Mouse (Mus musculus) lung, embryonic 16.5 days (tissue): Measurements from ENCODE around the gene Zkscan4. TPM values are rescaled to one million over a fixed set of nuclear protein-coding genes. Genes with fewer than 3 reads are reported as not detected.
A peak's percentile ranks its signal among the peaks of the same experiment; 100 is the strongest.
"Not testable (repeated sequence)": the region's sequence is repeated elsewhere in the genome, so short reads cannot be mapped to it uniquely, and the experiment has no call there.

Experiments used
- ATAC-seq: fragments of 200-750 bp; cut with Nextera tagmentation; 2 replicates; pipeline ENCODE4 v1.8.0; 2017; ENCODE audit warnings: low read depth, mild to moderate bottlenecking, moderate library complexity
- H3K27ac ChIP-seq: fragments of 300-500 bp; sonication (generic); 2 replicates; pipeline ENCODE4 v1.5.1; 2014; ENCODE audit warnings: mild to moderate bottlenecking, control low read depth, low read length
- H3K27me3 ChIP-seq: fragments of 300-500 bp; sonication (generic); 2 replicates; pipeline ENCODE4 v1.6.1; 2014; ENCODE audit warnings: low read depth, low read length, mixed read lengths; ENCODE audit not compliant: control insufficient read depth, insufficient read depth
- H3K36me3 ChIP-seq: fragments of 300-500 bp; sonication (generic); 2 replicates; pipeline ENCODE4 v1.6.1; 2014; ENCODE audit warnings: low read length; ENCODE audit not compliant: control insufficient read depth, insufficient read depth
- H3K4me1 ChIP-seq: fragments of 300-500 bp; sonication (generic); replicated peaks from 2 replicates; pipeline ENCODE4 v1.6.1; 2014; ENCODE audit warnings: low read length, mixed read lengths; ENCODE audit not compliant: control insufficient read depth, insufficient read depth
- H3K4me2 ChIP-seq: fragments of 300-500 bp; sonication (generic); 2 replicates; pipeline ENCODE4 v1.6.1; 2014; ENCODE audit warnings: low read depth, low read length, control low read depth
- H3K4me3 ChIP-seq: fragments of 300-500 bp; sonication (generic); 2 replicates; pipeline ENCODE4 v1.5.1; 2014; ENCODE audit warnings: mild to moderate bottlenecking, low read length, control low read depth
- H3K9ac ChIP-seq: fragments of 300-500 bp; sonication (generic); 2 replicates; pipeline ENCODE4 v1.6.1; 2014; ENCODE audit warnings: low read length, control low read depth
- H3K9me3 ChIP-seq: fragments of 300-500 bp; sonication (generic); 2 replicates; pipeline ENCODE4 v1.6.1; 2016; ENCODE audit warnings: low read length; ENCODE audit not compliant: control insufficient read depth
- WGBS: fragments of 180-500 bp; shearing (Covaris S2); extraction: QIAGEN DNeasy Blood & Tissue Kit; methylation state at CpG from one replicate; pipeline ENCODE4 v1.1.7; 2014; 5-methylcytosine and 5-hydroxymethylcytosine counted together
- polyA plus RNA-seq: library from polyadenylated mRNA; unstranded; fragments of >200 nt; fragmentation: Nextera tagmentation; extraction: Ambion mirVana; gene quantifications from 2 replicates; pipeline ENCODE4 v1.2.1, GENCODE M21; 2015

Gene Zkscan4
- polyA plus RNA-seq, 1 experiment from 2014 or later: 2.8 TPM

DNA sequence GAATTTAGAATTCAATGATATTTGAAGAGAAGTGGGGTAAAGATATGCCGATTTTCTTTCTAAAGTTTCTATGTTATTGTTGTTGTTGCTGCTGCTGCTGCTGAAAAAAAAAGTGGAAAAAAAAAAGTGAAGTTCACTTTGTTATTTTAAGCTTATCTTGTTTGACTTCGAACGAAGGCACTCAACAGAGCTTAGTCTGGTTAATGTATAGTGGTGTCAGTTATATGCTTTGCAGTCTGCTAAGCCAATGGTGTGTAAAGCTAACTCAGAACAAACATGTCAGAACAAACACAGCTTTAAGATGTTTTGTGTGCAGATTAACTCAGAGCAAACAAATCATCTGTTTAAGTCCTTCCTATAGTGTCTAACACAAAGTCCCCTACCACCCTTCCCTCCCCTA, 24.6 kb upstream of the Zkscan4 start:
- Histone ChIP-seq H3K27ac (peak overlapping the region; percentile 27; the same call in 1 of the 2 replicates), H3K4me3 (no peak overlapping the region)

DNA sequence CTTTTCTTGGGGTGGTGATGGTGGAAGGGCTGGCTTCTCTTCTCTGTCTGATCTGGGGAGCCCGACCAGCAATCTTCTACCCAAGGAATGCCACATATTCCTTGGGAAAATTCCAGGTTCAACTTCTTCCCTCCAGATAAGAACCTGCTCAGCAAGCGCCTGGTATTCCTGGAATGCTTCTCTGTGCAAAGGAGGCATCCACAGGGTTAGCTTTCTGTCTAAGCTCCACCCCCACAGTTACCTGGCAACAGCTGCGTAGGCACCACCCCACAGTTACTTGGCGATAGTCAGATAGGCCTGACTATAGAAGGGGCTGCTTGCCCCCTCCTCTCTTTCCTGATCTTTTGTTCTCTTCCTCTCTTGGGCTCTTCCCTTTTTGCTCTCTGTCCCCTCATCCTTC, 22.4 kb upstream of the Zkscan4 start:
- H3K4me3 ChIP-seq: no peak overlapping the region
- peak; percentile 90 for ATAC-seq
- H3K4me1 ChIP-seq: peaks cover 10% of the 10 kb centered on the region
- peak overlapping the region; percentile 70 for H3K27ac ChIP-seq
- H3K9ac ChIP-seq: no peak overlapping the region
- no peaks in the 10 kb centered on the region for H3K36me3 ChIP-seq
- H3K4me2 ChIP-seq: no peak overlapping the region
- no peaks in the 10 kb centered on the region for H3K9me3 ChIP-seq
- H3K27me3 ChIP-seq: no peaks in the 10 kb centered on the region
- 6% methylated on average over 4 of the region's 4 CpGs for WGBS

More for the DNA sequence above, 24.6 kb upstream of the Zkscan4 start:
- H3K36me3 ChIP-seq: peaks cover 3% of the 10 kb centered on the region
- no peaks in the 10 kb centered on the region for H3K9me3 ChIP-seq
- H3K27me3 ChIP-seq: no peaks in the 10 kb centered on the region
- H3K4me2 ChIP-seq: peak overlapping the region; percentile 87; the same call in 1 of the 2 replicates
- peaks cover 10% of the 10 kb centered on the region for H3K4me1 ChIP-seq
- ATAC-seq: no peak
- H3K9ac ChIP-seq: no peak overlapping the region
- WGBS: 49% methylated on average over 3 of the region's 3 CpGs

DNA sequence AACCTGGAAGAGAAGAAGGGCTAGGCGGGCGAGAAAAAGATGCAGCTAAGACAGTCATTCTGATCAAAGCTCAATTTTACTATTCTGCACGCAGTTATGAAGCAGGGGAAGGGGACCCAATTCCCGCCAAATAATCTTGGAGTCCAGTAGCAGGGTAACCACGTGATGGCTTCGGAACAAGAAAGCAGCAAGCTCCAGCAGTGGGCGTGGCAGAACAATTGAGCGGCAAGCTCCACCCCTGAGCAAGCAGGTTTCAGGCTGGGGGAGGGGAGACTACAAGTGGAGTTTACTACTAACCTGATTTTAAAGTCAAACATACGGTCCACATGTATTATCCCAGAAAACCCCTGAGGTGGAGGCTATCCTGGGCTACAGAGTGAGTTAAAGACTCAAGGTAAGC, 16.2 kb upstream of the Zkscan4 start:
- H3K4me1 ChIP-seq, H3K4me3 ChIP-seq, H3K36me3 ChIP-seq, ATAC-seq, H3K9me3 ChIP-seq, H3K4me2 ChIP-seq, H3K27me3 ChIP-seq, H3K9ac ChIP-seq, H3K27ac ChIP-seq: not testable (repeated sequence)
- 49% methylated on average over 9 of the region's 9 CpGs for WGBS

DNA sequence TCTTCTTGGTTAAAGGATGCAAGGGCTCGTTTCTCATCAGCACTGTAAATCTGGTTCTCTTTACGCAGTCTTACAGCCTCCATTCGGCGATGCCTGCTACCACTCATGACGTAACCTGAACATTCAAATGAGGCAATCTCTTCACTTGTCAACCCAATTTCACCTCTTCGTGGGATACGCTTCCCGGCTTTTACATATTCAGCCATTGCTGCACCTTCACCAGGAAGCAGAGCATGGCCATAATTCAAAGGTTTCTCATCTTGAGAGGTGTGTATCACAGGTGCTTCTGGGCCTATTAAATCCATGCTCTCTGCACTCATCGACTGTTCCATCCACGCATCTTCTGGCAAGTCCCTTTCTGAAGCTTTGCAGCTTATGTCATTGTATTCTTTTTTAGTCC, 11.4 kb upstream of the Zkscan4 start:
- ATAC-seq: no peak

DNA sequence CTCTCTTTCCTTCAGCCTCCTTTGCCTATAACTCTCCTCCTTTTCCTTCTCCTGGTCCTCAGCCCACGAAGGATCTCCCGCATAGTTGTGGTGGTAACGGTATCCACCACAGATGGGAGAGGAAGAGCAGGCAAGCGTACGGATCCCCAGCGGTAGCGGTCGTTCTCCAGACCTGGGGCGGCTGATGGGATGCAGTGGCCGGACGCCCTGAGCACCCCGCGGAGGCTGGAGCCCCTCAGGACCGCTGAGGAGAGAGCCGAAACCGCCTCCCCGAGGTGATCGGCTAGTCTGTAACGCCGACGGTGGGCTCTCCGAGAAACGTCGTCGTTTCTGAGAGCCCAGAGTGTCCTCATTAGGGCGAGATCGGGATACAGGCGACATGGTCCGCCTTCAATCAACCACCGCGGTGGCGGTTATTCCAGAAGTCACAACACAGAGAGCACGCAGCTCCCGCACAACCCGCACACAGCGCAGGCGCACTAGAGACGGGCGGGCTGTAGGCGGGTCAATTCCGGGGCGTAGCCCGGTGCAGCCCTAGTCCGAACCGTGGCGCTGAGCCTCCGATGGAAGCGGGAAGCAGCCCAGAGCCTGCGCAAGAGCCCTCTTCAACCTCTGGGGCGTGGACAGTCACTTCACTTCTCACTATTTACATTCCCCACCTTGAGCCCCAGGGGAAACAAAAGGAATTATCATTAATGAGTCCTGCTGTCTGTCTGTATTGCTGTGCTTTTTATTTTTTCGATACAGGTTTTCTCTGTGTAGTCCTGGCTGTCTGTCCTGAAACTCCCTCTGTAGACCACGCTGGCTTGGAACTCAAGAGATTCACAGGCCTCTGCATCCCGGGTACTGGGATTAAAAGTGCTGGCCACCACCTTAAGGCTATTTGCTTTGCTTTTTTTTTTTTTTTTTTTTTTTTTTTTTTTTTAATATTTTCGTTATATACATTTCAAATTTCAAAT, 10.4 kb upstream of the Zkscan4 start, which contains the start of gene Nkapl:
TSS of gene Nkapl (minus strand) at position 449 of the 959 bp plus-strand sequence.
- Histone ChIP-seq H3K36me3 (no peaks in the 10 kb centered on the region), H3K4me1 (no peaks in the 10 kb centered on the region), H3K27me3 (peaks cover 3% of the 10 kb centered on the region; the same call in 1 of the 2 replicates), H3K4me3 (peak within 1 kb of the TSS; percentile 67), H3K27ac (peak within 1 kb of the TSS; percentile 70), H3K4me2 (peak within 1 kb of the TSS; percentile 97), H3K9ac (peak within 1 kb of the TSS; percentile 82), H3K9me3 (peaks cover 4% of the 10 kb centered on the region; the same call in 1 of the 2 replicates)
- ATAC-seq: peak; percentile 99
- under 1% methylated on average over 49 of the region's 54 CpGs for WGBS

More for the DNA sequence above, 11.4 kb upstream of the Zkscan4 start:
- Histone ChIP-seq H3K4me1 (no peaks in the 10 kb centered on the region), H3K27me3 (peaks cover 3% of the 10 kb centered on the region; the same call in 1 of the 2 replicates), H3K36me3 (no peaks in the 10 kb centered on the region), H3K4me3 (no peak overlapping the region), H3K9ac (no peak overlapping the region), H3K27ac (no peak overlapping the region), H3K9me3 (peaks cover 4% of the 10 kb centered on the region; the same call in 1 of the 2 replicates), H3K4me2 (no peak overlapping the region)
- WGBS: 88% methylated on average over 10 of the region's 10 CpGs

DNA sequence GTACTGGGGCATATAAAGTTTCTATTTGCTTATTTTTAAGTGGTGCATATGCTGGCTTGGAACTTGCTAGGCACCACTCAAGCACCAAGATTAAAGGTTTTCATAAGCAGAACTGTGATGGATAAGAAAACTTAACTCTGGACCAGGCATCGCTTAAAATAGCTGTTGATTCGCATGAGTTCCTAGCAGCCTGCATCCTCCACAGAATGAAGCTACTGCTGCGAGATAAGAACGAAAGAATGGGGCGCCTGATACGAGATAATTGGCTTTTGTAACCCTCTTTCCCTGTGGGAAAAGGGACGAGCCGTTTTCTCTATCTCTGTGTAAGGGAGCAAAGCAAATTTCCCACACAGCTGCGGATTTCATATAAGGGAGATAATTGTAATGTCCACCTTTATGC, 9.6 kb upstream of the Zkscan4 start:
- Histone ChIP-seq H3K4me1 (no peaks in the 10 kb centered on the region), H3K27ac (no peak overlapping the region), H3K4me3 (peak overlapping the region; percentile 2), H3K36me3 (no peaks in the 10 kb centered on the region), H3K9ac (no peak overlapping the region), H3K4me2 (peak overlapping the region; percentile 97), H3K27me3 (peaks cover 3% of the 10 kb centered on the region; the same call in 1 of the 2 replicates), H3K9me3 (peaks cover 4% of the 10 kb centered on the region; the same call in 1 of the 2 replicates)
- peak; percentile 36; the same call in 1 of the 2 replicates for ATAC-seq
- WGBS: 22% methylated on average over 9 of the region's 9 CpGs

DNA sequence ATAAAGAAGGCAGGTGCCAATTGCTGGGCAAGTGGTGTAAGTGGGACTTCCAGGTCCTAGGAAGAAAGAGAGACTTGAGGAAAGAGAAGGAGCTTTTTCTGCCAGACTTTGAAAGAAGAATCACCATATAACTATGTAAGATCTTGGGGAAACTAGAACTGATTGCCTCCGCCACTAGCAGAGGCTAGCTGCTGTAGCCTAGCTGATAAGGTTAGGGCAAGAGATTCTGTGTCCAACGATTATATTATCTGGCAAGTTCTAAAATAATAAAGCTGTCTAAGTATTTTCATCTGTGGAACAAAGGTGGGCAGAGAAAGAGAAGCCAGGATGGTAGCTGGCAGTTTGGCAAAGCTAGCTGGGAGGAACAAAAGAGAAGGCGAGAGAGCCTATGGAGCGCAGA, 6.3 kb upstream of the Zkscan4 start:
- Histone ChIP-seq H3K27ac (no peak overlapping the region), H3K4me2 (no peak overlapping the region), H3K4me3 (no peak overlapping the region), H3K36me3 (no peaks in the 10 kb centered on the region), H3K9me3 (peaks cover 1% of the 10 kb centered on the region; the same call in 1 of the 2 replicates), H3K9ac (no peak overlapping the region), H3K4me1 (no peaks in the 10 kb centered on the region), H3K27me3 (peaks cover 3% of the 10 kb centered on the region; the same call in 1 of the 2 replicates)
- ATAC-seq: no peak
- 39% methylated on average over 4 of the region's 4 CpGs for WGBS

DNA sequence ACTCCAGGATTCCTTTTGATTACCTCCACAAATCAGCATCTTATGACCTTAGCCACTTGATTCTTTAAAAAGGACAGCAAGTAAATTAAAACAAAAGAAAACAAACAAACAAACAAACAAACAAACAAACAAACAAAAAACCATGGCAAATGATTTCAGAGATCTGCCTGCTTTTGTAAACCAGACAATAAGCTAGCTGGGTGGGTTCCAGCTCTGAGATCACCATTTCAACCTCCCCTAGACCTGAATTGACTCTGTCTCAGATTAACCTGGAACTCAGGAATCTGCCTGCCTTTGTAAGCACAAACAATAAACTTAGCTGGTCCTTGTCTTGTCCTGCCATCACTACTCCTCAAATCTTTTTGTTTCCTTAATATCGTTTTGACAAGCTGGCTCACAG, 8.2 kb downstream of the Zkscan4 start:
- H3K9ac ChIP-seq: no peak overlapping the region
- WGBS: 97% methylated on average over 1 of the region's 1 CpGs
- no peaks in the 10 kb centered on the region; the same call in 1 of the 2 replicates for H3K9me3 ChIP-seq
- H3K4me1 ChIP-seq: no peaks in the 10 kb centered on the region
- peaks cover 3% of the 10 kb centered on the region; the same call in 1 of the 2 replicates for H3K36me3 ChIP-seq
- no peak overlapping the region for H3K4me3 ChIP-seq
- no peak overlapping the region for H3K4me2 ChIP-seq
- ATAC-seq: no peak
- H3K27me3 ChIP-seq: no peaks in the 10 kb centered on the region
- H3K27ac ChIP-seq: no peak overlapping the region

DNA sequence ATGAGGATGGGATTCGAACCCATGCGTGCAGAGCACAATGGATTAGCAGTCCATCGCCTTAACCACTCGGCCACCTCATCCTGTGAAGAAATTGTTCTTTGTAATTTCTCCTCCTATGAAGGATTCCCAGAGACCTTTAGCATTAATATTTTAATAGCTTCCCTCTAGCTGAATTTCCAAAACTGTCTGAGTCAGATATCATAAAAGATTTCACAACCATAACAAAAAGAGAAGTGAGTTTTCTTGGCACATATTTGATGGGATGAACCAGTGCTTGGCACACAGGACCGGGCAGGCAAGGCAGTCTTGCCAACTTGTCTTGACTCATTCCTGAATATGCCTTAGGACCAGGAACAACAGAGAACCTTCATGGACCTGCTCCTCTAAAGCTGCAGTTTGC, 14.1 kb downstream of the Zkscan4 start:
- Histone ChIP-seq H3K4me3 (no peak overlapping the region), H3K9me3 (no peaks in the 10 kb centered on the region), H3K27me3 (no peaks in the 10 kb centered on the region), H3K27ac (no peak overlapping the region), H3K36me3 (no peaks in the 10 kb centered on the region), H3K9ac (no peak overlapping the region), H3K4me1 (no peaks in the 10 kb centered on the region), H3K4me2 (no peak overlapping the region)
- no peak for ATAC-seq
- 90% methylated on average over 5 of the region's 5 CpGs for WGBS
